Mouse (Mus musculus) v-Abl transformed pro-B cells (cell line): ENCODE measurements at regions not wholly inside any gene's neighbourhood (a gene's known extent, or its start where the extent isn't known, plus 50 kb on each side); places are given as distances from the start of the nearest gene placed in this dataset.
"Not testable (repeated sequence)": the region's sequence is repeated elsewhere in the genome, so short reads cannot be mapped to it uniquely, and the experiment has no call there.

Source experiments
- in situ Hi-C, 2 experiments: fragments of 400-800 bp; cut with MboI; formaldehyde crosslinking; loops; one replicate each; pipeline ENCODE4 v1.15.1; 2025; ENCODE audit not compliant: unreplicated experiment in 2 of 2

DNA sequence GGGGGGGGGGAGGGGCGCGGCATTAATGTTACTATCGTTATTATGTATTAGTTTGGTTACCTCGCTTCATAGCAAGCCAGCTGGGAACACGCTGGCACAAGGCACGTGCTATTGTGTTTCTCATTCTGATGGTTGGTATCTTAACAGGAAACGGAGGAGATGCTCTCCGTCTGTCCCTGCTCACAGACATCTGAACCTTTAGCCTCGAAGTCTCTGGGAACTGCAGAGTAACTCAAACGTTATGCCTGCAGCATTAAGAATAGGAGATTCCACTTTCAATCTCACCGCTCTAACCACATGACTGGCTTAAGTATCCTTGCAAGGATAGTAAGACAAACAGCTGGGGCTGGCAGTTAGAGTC is 80.0 kb downstream of the Nfkbiz start:
- in situ Hi-C loops: no loop called here

- in situ Hi-C loops: no loop called here
Measured at GRCm38 (mm10) chr16:55757952-55758706, 80.6 kb downstream of the Nfkbiz start.

DNA sequence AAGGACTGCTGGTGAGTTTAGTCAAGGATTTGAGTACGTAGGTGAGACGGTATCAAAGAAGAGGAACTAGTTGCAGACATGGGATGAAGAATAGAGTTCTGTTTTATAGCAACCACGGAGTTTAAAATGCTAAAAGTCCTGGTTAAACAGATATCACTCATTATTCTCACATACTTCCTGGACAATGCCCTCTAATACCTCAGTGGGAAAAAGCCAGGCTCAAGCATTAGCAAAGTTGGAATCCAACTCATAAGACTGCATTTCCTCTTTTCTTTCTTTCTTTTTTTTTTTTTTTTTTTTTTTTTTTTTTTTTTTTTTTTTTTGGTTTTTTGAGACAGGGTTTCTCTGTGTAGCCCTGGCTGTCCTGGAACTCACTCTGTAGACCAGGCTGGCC is 81.3 kb downstream of the Nfkbiz start:
- in situ Hi-C loops: not testable (repeated sequence)

- in situ Hi-C loops: no loop called here
Measured at GRCm38 (mm10) chr16:55756764-55757421, 81.8 kb downstream of the Nfkbiz start.

DNA sequence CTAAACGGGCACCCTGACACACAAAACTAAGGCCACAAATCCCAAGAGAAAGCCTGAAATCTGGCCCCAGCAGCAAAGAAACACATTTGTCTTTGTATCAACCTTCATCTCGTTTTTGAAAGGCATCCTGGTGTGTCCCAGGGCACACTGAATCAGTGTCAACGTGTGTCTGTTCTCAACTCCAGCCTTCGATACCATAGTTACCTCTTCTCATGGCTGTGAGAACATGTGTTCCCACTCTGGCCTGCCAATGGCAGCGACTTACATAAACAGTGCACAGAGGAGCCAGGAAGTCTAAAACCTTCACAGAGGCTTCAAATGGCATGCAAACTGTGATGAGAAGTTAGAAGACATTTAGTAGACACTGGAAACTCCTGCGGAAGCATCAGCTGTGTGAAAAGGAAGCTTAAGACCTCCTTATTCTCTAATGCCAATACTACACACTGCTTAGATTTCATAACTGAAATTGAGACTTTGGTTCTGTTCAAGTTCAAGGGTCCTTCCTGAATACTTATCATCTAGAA is 83.3 kb downstream of the Nfkbiz start:
- in situ Hi-C loops: no loop called here

- in situ Hi-C loops: no loop called here
Measured at GRCm38 (mm10) chr16:55754092-55754763, 84.5 kb downstream of the Nfkbiz start.

- in situ Hi-C loops: no loop called here
Measured at GRCm38 (mm10) chr16:55753380-55753779, 85.3 kb downstream of the Nfkbiz start.

DNA sequence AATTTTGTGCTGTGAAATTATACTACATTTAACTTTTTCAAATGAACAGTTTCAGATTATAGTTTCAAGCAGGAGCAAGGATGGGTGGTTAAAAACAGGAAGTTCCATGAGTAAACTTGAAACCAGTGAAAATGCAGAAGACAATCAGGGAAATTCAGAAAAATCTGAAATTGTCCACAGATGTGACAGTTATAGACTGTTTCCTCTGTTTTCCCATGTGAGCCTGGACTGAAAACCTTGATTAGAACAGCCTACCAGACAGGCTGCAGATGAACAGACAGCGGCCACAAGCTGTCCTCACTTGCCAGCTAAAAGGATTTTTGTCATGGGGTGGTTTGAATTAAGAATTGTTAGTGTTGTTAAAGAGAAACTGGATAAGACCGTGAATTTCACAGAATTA is 91.4 kb downstream of the Nfkbiz start:
- in situ Hi-C loops: no loop called here

GRCm38 (mm10) chr16:55746159-55746558 is 92.5 kb downstream of the Nfkbiz start:
- in situ Hi-C loops: no loop called here

- in situ Hi-C loops: no loop called here
Measured at GRCm38 (mm10) chr16:55745094-55745493, 93.6 kb downstream of the Nfkbiz start.

DNA sequence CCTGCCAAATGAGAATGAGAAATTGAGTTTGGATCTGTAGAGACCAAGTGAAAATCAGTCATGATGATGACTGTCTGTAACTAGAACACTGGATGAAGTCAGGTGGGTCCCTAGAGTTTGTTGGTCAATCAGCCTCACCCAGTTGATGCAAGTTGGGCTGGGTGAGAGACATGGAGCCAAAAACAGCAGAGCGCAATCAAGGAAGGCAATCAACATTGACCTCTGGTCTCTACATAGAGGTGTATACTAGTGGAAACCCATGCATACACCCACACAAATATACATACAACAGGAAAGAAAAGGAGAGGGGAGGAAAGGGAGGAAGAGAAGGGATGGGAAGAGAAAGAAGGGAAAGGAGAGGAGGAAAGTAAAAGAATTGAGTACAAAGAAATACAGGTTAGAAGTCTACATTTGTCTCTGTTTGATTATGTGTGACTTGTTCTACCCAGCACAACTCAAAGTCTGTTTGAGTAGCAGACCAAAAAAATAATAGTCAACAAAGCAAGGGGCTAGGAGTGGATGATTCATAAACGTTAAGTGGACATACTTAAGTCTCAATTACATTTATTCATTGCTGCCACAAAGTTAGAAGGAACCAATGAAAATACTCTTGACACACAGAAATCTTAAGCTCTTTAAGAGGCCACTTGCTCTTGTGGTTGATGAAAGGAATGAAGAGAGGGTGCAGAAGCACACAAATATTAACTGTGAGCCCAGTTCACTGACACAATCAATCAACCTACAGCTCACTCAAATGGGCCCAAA is 97.4 kb downstream of the Nfkbiz start:
- in situ Hi-C loops: no loop called here

GRCm38 (mm10) chr16:55738741-55739140 is 100.0 kb downstream of the Nfkbiz start:
- in situ Hi-C loops: no loop called here

DNA sequence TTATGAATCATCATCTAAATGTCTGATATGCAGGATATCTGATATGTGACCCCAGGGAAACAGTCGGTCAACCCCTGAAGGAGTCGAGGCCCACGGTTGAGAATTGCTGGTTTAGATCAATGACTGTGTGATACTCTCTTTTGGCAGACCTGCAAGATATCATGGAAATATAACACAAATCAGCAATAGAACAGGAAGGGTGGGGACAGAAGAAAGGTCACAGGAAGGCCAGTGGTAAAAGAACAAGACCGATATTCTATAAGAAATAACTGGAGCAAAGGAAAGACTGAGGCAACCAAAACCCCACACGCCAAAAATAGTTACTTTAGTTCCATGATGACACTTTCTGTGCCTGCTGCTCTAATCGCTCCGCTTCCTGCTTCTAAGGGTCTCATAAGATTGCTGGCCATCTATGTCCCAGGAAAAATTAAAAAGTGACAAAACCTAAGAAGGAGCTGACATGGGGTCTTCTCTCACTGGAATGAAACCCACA is 103.2 kb downstream of the Nfkbiz start:
- in situ Hi-C loops: no loop called here

GRCm38 (mm10) chr16:55734301-55734700 is 104.4 kb downstream of the Nfkbiz start:
- in situ Hi-C loops: no loop called here

DNA sequence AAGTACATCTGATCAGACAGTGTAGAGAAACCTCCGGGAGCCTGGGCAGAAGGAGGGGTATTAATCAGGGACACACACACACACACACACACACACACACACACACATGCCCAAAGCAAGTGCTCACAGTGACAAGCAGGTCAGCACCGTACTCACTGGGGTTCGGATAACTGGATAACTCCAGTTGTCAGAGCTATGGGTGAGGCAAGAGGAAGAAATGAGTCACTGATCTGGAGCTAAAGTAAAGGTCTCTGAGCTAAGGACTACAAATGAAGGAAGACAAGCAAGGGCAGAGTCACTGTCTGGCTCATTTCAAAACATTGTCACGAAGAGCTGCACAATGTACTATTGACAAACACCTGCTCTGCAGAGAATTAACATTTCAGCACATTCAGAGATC is 104.9 kb downstream of the Nfkbiz start:
- in situ Hi-C loops: no loop called here

DNA sequence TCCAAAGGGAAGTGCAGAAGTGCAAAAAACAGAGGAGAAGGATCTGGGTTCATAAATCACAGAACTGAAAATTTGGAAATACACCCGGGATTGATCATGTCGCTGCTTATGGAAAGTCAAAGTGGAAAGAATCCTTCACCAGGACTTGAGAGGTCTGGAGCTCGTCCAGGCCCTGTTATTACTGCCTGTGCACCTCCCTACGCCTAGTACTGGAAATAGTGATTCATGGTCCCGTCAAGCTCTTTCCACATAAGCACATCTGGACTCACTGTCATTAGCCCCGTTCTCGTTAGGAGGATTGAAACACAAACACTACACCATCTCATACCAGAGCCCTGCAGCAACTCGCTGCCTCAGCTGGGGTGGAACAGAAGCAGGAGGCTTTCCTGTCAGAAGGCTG is 107.7 kb downstream of the Nfkbiz start:
- in situ Hi-C loops: no loop called here

- in situ Hi-C loops: no loop called here
Measured at GRCm38 (mm10) chr16:55726538-55726937, 112.2 kb downstream of the Nfkbiz start.

- in situ Hi-C loops: no loop called here
Measured at GRCm38 (mm10) chr16:55720430-55720829, 118.3 kb downstream of the Nfkbiz start.

DNA sequence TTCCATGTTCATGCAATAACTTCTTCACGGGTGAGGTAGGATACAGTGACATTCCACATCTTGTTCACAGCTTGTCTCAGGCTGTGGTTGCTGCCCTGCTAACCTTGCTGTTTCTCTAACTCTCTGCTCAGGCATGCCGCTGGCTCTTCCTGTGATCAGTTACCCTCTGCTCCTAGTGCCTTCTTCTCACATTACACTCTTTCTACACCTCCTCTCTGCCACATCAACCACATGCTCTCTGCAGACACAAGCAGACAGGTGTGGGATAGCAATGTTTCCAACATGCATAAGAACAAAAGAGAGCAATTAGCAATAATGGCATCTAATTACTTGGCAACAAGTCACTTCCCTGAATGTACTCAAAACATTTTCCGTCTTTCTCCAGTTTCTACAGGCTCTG is 128.7 kb downstream of the Nfkbiz start:
- in situ Hi-C loops: no loop called here

DNA sequence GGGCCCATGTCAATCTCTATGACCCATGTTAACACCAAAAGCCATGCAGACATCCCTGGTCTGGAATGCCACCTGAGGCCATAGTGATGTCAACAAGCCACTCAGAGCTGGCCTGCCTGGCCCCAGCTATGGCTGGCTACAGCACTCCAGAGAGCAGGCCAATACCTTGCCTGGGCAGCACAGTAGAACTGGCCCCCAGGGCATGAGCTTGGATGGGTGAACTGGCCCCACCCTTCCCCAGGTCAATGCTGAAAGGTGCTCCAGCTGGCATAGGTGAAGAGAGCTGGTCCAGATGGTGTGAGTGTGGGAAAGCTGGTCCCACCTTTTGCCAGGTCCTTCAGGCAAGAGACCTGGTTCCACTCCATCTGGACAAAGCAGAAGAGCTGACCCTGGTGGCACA is 132.2 kb downstream of the Nfkbiz start:
- in situ Hi-C loops: no loop called here

DNA sequence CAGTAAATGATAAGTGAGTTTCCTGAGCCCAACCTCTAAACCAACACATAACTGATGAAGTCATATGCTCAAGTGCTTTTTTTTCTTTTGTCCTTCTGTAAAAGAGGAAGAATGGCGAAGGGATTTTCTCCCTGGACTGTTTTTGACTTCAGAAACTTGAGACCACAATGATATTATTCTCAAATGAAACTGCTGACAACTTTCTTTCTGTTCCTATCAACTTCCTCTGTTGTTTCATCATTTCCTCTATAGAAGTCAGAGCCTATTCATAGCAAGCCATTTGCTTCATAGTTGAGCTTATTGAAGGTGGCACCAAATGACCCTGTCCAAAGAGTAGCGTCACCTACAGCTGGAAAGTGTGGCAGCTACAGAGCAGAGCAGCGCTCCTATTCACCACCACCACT is 140.2 kb downstream of the Nfkbiz start:
- in situ Hi-C loops: no loop called here
